Mouse (Mus musculus): ENCODE measurements around the gene Glt28d2.
"Not testable (repeated sequence)": the region's sequence is repeated elsewhere in the genome, so short reads cannot be mapped to it uniquely, and the experiment has no call there.

The Glt28d2 gene

GRCm38 (mm10) chr3:85887239-85887827 lies at the start of gene Glt28d2, which contains the start of gene Gm37240:
TSS of gene Glt28d2 (minus strand) at chr3:85887516.
TSS of gene Gm37240 (minus strand) at chr3:85887518.
- peak; percentile 96 for DNase-seq

GRCm38 (mm10) chr3:85933586-85933985 lies 46.3 kb upstream of the Glt28d2 start:
- no peak for DNase-seq

- DNase-seq: no peak
Measured at GRCm38 (mm10) chr3:85931859-85932258, 44.5 kb upstream of the Glt28d2 start.

- DNase-seq: no peak
Measured at GRCm38 (mm10) chr3:85930671-85931255, 43.4 kb upstream of the Glt28d2 start.

- DNase-seq: no peak
Measured at GRCm38 (mm10) chr3:85929711-85930110, 42.4 kb upstream of the Glt28d2 start.

GRCm38 (mm10) chr3:85928140-85928611 lies 40.9 kb upstream of the Glt28d2 start:
- DNase-seq: no peak

- no peak for DNase-seq
Measured at GRCm38 (mm10) chr3:85927296-85927695, 40.0 kb upstream of the Glt28d2 start.

GRCm38 (mm10) chr3:85923954-85924945 lies 36.9 kb upstream of the Glt28d2 start:
- peak; percentile 64 to 84 for DNase-seq

- no peak for DNase-seq
Measured at GRCm38 (mm10) chr3:85923343-85923742, 36.0 kb upstream of the Glt28d2 start.

- peak; percentile 55 to 71 for DNase-seq
Measured at GRCm38 (mm10) chr3:85922331-85922730, 35.0 kb upstream of the Glt28d2 start.

- DNase-seq: not testable (repeated sequence)
Measured at GRCm38 (mm10) chr3:85920671-85921070, 33.4 kb upstream of the Glt28d2 start.

- peak; percentile 23 to 61 for DNase-seq
Measured at GRCm38 (mm10) chr3:85917600-85917999, 30.3 kb upstream of the Glt28d2 start.

- no peak for DNase-seq
Measured at GRCm38 (mm10) chr3:85914806-85915205, 27.5 kb upstream of the Glt28d2 start.

GRCm38 (mm10) chr3:85907136-85907535 lies 19.8 kb upstream of the Glt28d2 start:
- DNase-seq: no peak

- DNase-seq: peak; percentile 19 to 43
Measured at GRCm38 (mm10) chr3:85904371-85904770, 17.1 kb upstream of the Glt28d2 start.

GRCm38 (mm10) chr3:85895020-85895419 lies 7.7 kb upstream of the Glt28d2 start:
- no peak for DNase-seq

GRCm38 (mm10) chr3:85891571-85891970 lies 4.3 kb upstream of the Glt28d2 start:
- no peak for DNase-seq

GRCm38 (mm10) chr3:85888221-85888671 lies 930 bp upstream of the Glt28d2 start:
- DNase-seq: peak; percentile 62 to 64

- peak in 1 of 2 experiments; percentile 29 for DNase-seq
Measured at GRCm38 (mm10) chr3:85886636-85887238, 579 bp downstream of the Glt28d2 start.

GRCm38 (mm10) chr3:85885906-85886305 lies 1.4 kb downstream of the Glt28d2 start:
- no peak for DNase-seq

GRCm38 (mm10) chr3:85880687-85881086 lies 6.6 kb downstream of the Glt28d2 start:
- no peak for DNase-seq

GRCm38 (mm10) chr3:85880068-85880467 lies 7.2 kb downstream of the Glt28d2 start:
- DNase-seq: no peak

- no peak for DNase-seq
Measured at GRCm38 (mm10) chr3:85878911-85879310, 8.4 kb downstream of the Glt28d2 start.
